ENCODE assay signal across 9 mouse cellular contexts in genomic region chr1:87574353-87574752, GRCm38 (mm10). TPM values are rescaled to one million over a fixed set of nuclear protein-coding genes. Genes with fewer than 3 reads are reported as not detected.
DNase-seq lines count a peak whose midpoint lies in the region; ATAC-seq and TF ChIP-seq lines count a peak whose summit lies in the region.
"Had no signal": no experiment of that assay in that cellular context is flagged by ENCODE, and none has a peak within 500 bp of the region (broad histone marks: within the 10 kb centered on the region; RNA-seq: fewer than 3 reads in every experiment).

No protein-coding gene starts in this region.

- peak overlapping the region; percentile 10; the same call in 1 of the 2 replicates for H3K4me3 ChIP-seq in liver, adult 2 months (ENCODE audit: insufficient read depth, low read depth, low read length)
- no peak overlapping the region for H3K4me3 ChIP-seq in liver, embryonic 12.5 days
- H3K4me3 ChIP-seq in intestine, embryonic 14.5 days (ENCODE audit: low read depth, low read length), result no peak overlapping the region
- H3K4me3 ChIP-seq: megakaryocyte, embryonic 14.5 days had no signal

- ATAC-seq in liver, embryonic 12.5 days, result no peak
- no peak for ATAC-seq in intestine, embryonic 14.5 days (replicated peaks; ENCODE audit: low FRiP score, low TSS enrichment, low read depth)

- peak overlapping the region; percentile 98 for H3K27ac ChIP-seq in liver, adult 2 months (replicated peaks; ENCODE audit: insufficient read depth, low read depth, low read length)
- no peak overlapping the region for H3K27ac ChIP-seq in liver, embryonic 12.5 days
- H3K27ac ChIP-seq in intestine, embryonic 14.5 days (ENCODE audit: low read depth), result peak overlapping the region; percentile 51; the same call in 1 of the 2 replicates

- peak overlapping the region; percentile 62 for H3K9ac ChIP-seq in liver, adult 2 months (ENCODE audit: low read depth, low read length)
- no peak overlapping the region for H3K9ac ChIP-seq in liver, embryonic 12.5 days
- no peak overlapping the region for H3K9ac ChIP-seq in intestine, embryonic 14.5 days (ENCODE audit: low read length)

- no peaks in the 10 kb centered on the region for H3K36me3 ChIP-seq in liver, adult 2 months (ENCODE audit: control insufficient read depth, insufficient read depth, low read length)
- H3K36me3 ChIP-seq in liver, embryonic 12.5 days, result no peaks in the 10 kb centered on the region
- H3K36me3 ChIP-seq in intestine, embryonic 14.5 days (ENCODE audit: control insufficient read depth, insufficient read depth, low read length), result no peaks in the 10 kb centered on the region

- H3K27me3 ChIP-seq in liver, adult 2 months (ENCODE audit: control insufficient read depth, insufficient read depth, low read length), result no peaks in the 10 kb centered on the region
- no peaks in the 10 kb centered on the region; the same call in 1 of the 2 replicates for H3K27me3 ChIP-seq in liver, embryonic 12.5 days (replicated peaks)
- H3K27me3 ChIP-seq in intestine, embryonic 14.5 days (replicated peaks; ENCODE audit: control insufficient read depth, insufficient read depth, low read length), result no peaks in the 10 kb centered on the region

- H3K79me2 ChIP-seq in liver, adult 2 months (ENCODE audit: control insufficient read depth, insufficient read depth, low read length), result peaks cover 8% of the 10 kb centered on the region; the same call in 1 of the 2 replicates

- H3K4me2 ChIP-seq in liver, embryonic 12.5 days, result no peak overlapping the region
- H3K4me2 ChIP-seq in intestine, embryonic 14.5 days (ENCODE audit: low read length), result peak overlapping the region; percentile 24

- no peaks in the 10 kb centered on the region for H3K9me3 ChIP-seq in liver, embryonic 12.5 days (replicated peaks)
- H3K9me3 ChIP-seq in intestine, embryonic 14.5 days (ENCODE audit: control insufficient read depth, low read length), result no peaks in the 10 kb centered on the region

- intact Hi-C loops in heart, postnatal 14 days (cut with DNase I), result no loop called here

- peak; percentile 38 for DNase-seq in adrenal gland, postnatal 14 days
- no peak for DNase-seq in adrenal gland, postnatal 25 days
- no peak for DNase-seq in liver, adult 2 months (ENCODE audit: extremely low read depth, low read depth, low spot score)
- DNase-seq in intestine, embryonic 14.5 days (ENCODE audit: low spot score), result no peak
- DNase-seq in retina, embryonic 14.5 days (ENCODE audit: low spot score), result peak; percentile 29
- no peak for DNase-seq in urinary bladder, adult 2 months (ENCODE audit: low spot score)
- DNase-seq in heart, postnatal 14 days, result no peak

- no peak for TF ChIP-seq POLR2A in liver, adult 2 months (IDR thresholded peaks at IDR 0.05; ENCODE audit: extremely low read depth, insufficient read depth, low read length)

- 21% methylated on average over 6 of the region's 6 CpGs for WGBS in liver, adult 2 months
- 60% methylated on average over 6 of the region's 6 CpGs for WGBS in liver, embryonic 12.5 days (ENCODE audit: insufficient replicate concordance)
- WGBS in intestine, embryonic 14.5 days, result 50% methylated on average over 6 of the region's 6 CpGs

- H3K4me1 ChIP-seq in liver, adult 2 months (ENCODE audit: control insufficient read depth, insufficient read depth, low read length), result 0 out of 2 replicates have a peak, but pooled peaks cover 3% of the 10 kb centered on the region
- H3K4me1 ChIP-seq in liver, embryonic 12.5 days, result no peaks in the 10 kb centered on the region
- peaks cover 2% of the 10 kb centered on the region; the same call in 1 of the 2 replicates for H3K4me1 ChIP-seq in intestine, embryonic 14.5 days (replicated peaks; ENCODE audit: control insufficient read depth, insufficient read depth, low read length)
- H3K4me1 ChIP-seq: megakaryocyte, embryonic 14.5 days had no signal

- no peak for TF ChIP-seq CTCF in liver, adult 2 months (IDR thresholded peaks at IDR 0.05; ENCODE audit: low read depth, low read length)

RNA-seq across cellular contexts. Expression of gene Ngef, which starts 0.7 kb away (rescaled TPM):
- 0.64 and 3.6 TPM in 2 replicates for total RNA-seq in adrenal gland, postnatal 14 days (2021)
- 0.46 TPM in 1 of 2 replicates, not detected in the other for total RNA-seq in adrenal gland, postnatal 25 days (2021)
- total RNA-seq in liver, adult 2 months (2014; rRNA removed), result 28.3 and 29.7 TPM in 2 replicates
- 21.5 and 25.1 TPM in 2 replicates for polyA plus RNA-seq in liver, adult 2 months (2012; rRNA removed)
- 2.5 and 2.9 TPM in 2 replicates for polyA plus RNA-seq in liver, embryonic 12.5 days (2016; fragmentation: Nextera tagmentation; extraction: Ambion mirVana)
- polyA plus RNA-seq in intestine, embryonic 14.5 days (2014; fragmentation: Nextera tagmentation; extraction: Ambion mirVana), result 10.5 and 11.2 TPM in 2 replicates
- 5.6 and 6.3 TPM in 2 replicates for polyA plus RNA-seq in urinary bladder, adult 2 months (2012; rRNA removed)
- under 1 TPM; 0.49 to 0.57 TPM for total RNA-seq in heart, postnatal 14 days (2021)

RNA-seq across cellular contexts. Expression of gene Inpp5d, which starts 45.8 kb away (rescaled TPM):
- total RNA-seq in adrenal gland, postnatal 14 days (2021), result 13.2 and 34.2 TPM in 2 replicates
- 7.9 and 17.4 TPM in 2 replicates for total RNA-seq in adrenal gland, postnatal 25 days (2021)
- total RNA-seq in liver, adult 2 months (2014; rRNA removed), result 7.6 and 14.4 TPM in 2 replicates
- polyA plus RNA-seq in liver, adult 2 months (2012; rRNA removed), result 3.7 and 4.3 TPM in 2 replicates
- 16.0 and 17.1 TPM in 2 replicates for polyA plus RNA-seq in liver, embryonic 12.5 days (2016; fragmentation: Nextera tagmentation; extraction: Ambion mirVana)
- 5.3 and 8.2 TPM in 2 replicates for polyA plus RNA-seq in intestine, embryonic 14.5 days (2014; fragmentation: Nextera tagmentation; extraction: Ambion mirVana)
- 8.5 and 12.4 TPM in 2 replicates for polyA plus RNA-seq in urinary bladder, adult 2 months (2012; rRNA removed)
- total RNA-seq in heart, postnatal 14 days (2021), result 10 to 100 TPM; 16.4 to 18.1 TPM

Comparison
In these comparisons a context has a peak if more than half of its experiments do, and no peak if none do; other contexts are left out.
1. DNase-seq: peak in adrenal gland, postnatal 14 days (single experiment) and retina, embryonic 14.5 days (single experiment); none in adrenal gland, postnatal 25 days (single experiment), liver, adult 2 months (single experiment), intestine, embryonic 14.5 days (single experiment), urinary bladder, adult 2 months (single experiment) and heart, postnatal 14 days (0 of 2).